Mouse (Mus musculus): ENCODE results near the gene H2-Q4. TPM values are rescaled to one million over a fixed set of nuclear protein-coding genes. Genes with fewer than 3 reads are reported as not detected.
"Not testable (repeated sequence)": the region's sequence is repeated elsewhere in the genome, so short reads cannot be mapped to it uniquely, and the experiment has no call there.

Gene H2-Q4
- polyA plus RNA-seq, 1 experiment from 2014 or later = 0.60 TPM

DNA sequence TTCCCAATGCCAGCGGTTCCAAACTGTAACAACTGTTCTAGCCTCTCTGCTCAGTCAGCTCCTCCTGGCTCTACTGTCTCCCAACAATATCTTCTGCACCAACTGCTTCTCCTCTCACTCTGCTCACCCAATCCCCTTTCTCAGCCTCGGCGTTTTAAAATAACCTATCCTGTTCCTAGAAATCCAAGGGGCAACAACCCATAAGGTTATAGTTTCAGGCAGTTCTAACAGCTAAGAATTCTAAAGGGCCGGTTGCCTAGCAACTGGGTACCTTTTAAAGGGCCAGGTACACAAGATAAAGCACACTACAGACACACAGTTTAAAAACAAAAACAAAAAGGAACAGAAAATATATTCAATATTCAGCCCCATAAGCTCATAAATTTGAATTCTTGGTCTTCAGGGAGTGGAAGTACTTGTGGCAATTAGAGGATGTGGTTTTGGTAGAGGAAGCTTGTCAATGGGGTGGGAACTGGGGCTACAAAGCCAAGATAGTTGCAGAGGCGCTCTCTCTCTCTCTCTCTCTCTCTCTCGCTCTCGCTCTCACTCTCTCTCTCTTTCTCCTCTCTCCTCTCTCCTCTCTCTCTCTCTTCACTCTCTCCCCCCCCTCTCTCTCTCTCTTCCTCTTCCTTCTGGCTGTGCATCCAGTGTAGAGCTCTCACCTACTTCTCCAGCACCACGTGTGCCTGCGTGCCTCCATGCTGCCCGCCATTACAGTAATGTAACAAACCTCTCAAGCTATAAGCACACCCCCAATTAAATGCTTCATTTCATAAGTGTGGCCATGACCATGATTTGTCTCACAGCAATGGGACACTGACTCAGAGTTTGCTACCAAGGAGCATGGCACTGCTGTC lies 36.1 kb downstream of the H2-Q4 start:
- not testable (repeated sequence) for H3K4me1 ChIP-seq (ENCODE audit: control insufficient read depth, insufficient read depth, low read length); H3K27me3 ChIP-seq (replicated peaks; ENCODE audit: control insufficient read depth, insufficient read depth, low read length); DNase-seq (ENCODE audit: low spot score); H3K4me2 ChIP-seq (ENCODE audit: low read length); H3K9me3 ChIP-seq (replicated peaks; ENCODE audit: control insufficient read depth, low read length); H3K4me3 ChIP-seq (ENCODE audit: low read depth, low read length); H3K27ac ChIP-seq (ENCODE audit: low read depth, low read length); H3K36me3 ChIP-seq (ENCODE audit: control insufficient read depth, insufficient read depth, low read length); H3K9ac ChIP-seq (ENCODE audit: low read length)
- peak; percentile 44; the same call in 1 of the 2 replicates for ATAC-seq
- WGBS = 65% methylated on average over 3 of the region's 10 CpGs

DNA sequence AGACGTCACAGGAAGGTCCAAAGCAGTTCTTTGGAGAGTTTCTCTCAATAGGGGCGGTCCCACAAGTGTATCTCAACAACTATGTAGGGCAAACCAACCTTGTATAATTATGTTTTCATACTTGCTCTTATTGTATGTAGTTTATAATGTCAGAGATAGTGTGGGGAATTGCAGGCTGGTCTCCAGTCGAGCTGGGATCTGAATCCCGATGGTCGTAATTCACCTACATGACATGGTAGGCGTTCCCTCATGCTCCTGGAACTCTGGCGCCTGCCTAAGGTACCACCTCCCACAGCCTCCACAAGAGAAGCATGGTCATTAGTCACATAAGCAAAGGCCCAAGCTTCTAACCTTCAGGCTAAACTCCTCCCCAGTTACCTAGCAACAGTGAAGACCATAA lies 39.4 kb downstream of the H2-Q4 start:
- Histone ChIP-seq H3K4me3 (ENCODE audit: low read depth, low read length) (no peak overlapping the region), H3K4me2 (ENCODE audit: low read length) (no peak overlapping the region), H3K9me3 (replicated peaks; ENCODE audit: control insufficient read depth, low read length) (no peaks in the 10 kb centered on the region), H3K4me1 (ENCODE audit: control insufficient read depth, insufficient read depth, low read length) (no peaks in the 10 kb centered on the region), H3K9ac (ENCODE audit: low read length) (no peak overlapping the region), H3K36me3 (ENCODE audit: control insufficient read depth, insufficient read depth, low read length) (no peaks in the 10 kb centered on the region), H3K27me3 (replicated peaks; ENCODE audit: control insufficient read depth, insufficient read depth, low read length) (no peaks in the 10 kb centered on the region), H3K27ac (ENCODE audit: low read depth, low read length) (no peak overlapping the region)
- DNase-seq (ENCODE audit: low spot score) = no peak
- ATAC-seq = no peak
- WGBS = 83% methylated on average over 7 of the region's 7 CpGs

- not testable (repeated sequence) for H3K4me1 ChIP-seq (ENCODE audit: control insufficient read depth, insufficient read depth, low read length); H3K27ac ChIP-seq (ENCODE audit: low read depth, low read length); H3K4me2 ChIP-seq (ENCODE audit: low read length); H3K27me3 ChIP-seq (replicated peaks; ENCODE audit: control insufficient read depth, insufficient read depth, low read length); H3K9me3 ChIP-seq (replicated peaks; ENCODE audit: control insufficient read depth, low read length); H3K9ac ChIP-seq (ENCODE audit: low read length); ATAC-seq; DNase-seq (ENCODE audit: low spot score); H3K4me3 ChIP-seq (ENCODE audit: low read depth, low read length); H3K36me3 ChIP-seq (ENCODE audit: control insufficient read depth, insufficient read depth, low read length)
- WGBS = 66% methylated on average over 4 of the region's 4 CpGs
Measured at GRCm38 (mm10) chr17:35419564-35419963, 40.1 kb downstream of the H2-Q4 start.

DNA sequence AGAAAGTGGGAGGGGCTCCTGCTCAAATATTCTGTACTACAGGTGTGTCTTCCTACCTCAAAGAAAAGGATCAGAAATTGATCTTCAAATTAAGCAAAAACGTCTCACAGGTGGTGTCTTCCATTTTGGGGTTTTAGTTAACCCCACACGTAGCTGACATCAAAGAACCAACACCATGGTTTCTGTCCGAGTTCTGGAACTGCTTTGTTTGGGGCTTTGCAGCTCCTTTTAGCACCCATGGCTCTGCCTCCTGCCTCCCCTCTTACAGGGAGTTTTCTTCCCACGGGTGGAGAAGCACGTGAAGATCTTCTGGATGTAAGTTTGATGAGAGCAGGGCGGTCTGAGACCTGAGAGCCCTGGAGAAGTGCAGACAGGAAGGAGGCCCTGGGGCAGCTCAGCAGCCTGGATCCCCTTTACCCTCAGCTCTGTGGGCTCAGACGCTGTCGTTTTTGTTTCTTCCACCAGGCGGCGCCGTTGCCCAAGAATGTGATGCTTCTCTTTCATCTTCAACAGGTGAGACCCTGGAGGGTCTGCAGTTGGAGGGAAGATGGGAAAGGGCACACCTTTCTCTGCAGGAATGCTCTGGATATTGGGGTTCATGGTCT lies 40.9 kb downstream of the H2-Q4 start:
- not testable (repeated sequence) for H3K9me3 ChIP-seq (replicated peaks; ENCODE audit: control insufficient read depth, low read length); H3K4me2 ChIP-seq (ENCODE audit: low read length); H3K27me3 ChIP-seq (replicated peaks; ENCODE audit: control insufficient read depth, insufficient read depth, low read length); ATAC-seq; H3K4me1 ChIP-seq (ENCODE audit: control insufficient read depth, insufficient read depth, low read length); H3K27ac ChIP-seq (ENCODE audit: low read depth, low read length); H3K4me3 ChIP-seq (ENCODE audit: low read depth, low read length); H3K36me3 ChIP-seq (ENCODE audit: control insufficient read depth, insufficient read depth, low read length); H3K9ac ChIP-seq (ENCODE audit: low read length)
- WGBS = 16% methylated on average over 11 of the region's 11 CpGs
- DNase-seq (ENCODE audit: low spot score) = peak; percentile 37

DNA sequence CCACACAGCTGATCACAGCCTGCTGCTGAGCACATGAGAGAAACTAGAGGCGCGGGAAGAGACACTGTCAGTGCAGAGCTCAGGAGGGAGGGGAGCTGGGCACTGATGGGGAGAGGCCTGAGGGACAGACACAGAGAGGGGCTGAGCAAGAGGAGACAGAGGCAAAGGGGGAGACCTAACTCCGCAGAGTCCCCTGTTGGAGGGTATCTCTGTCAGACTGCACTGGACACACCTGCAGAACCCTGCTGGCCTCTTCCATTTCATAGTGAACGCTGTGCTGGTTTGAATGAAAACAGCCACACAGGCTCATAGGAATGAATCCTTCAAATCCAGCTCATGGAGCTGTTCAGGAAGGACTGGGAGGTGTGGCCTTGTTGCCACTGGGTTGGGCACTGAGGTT lies 41.9 kb downstream of the H2-Q4 start:
- ATAC-seq; DNase-seq (ENCODE audit: low spot score): not testable (repeated sequence)

GRCm38 (mm10) chr17:35422360-35422759 lies 42.9 kb downstream of the H2-Q4 start:
- H3K4me3 ChIP-seq (ENCODE audit: low read depth, low read length); H3K27ac ChIP-seq (ENCODE audit: low read depth, low read length); H3K9me3 ChIP-seq (replicated peaks; ENCODE audit: control insufficient read depth, low read length); H3K27me3 ChIP-seq (replicated peaks; ENCODE audit: control insufficient read depth, insufficient read depth, low read length); H3K36me3 ChIP-seq (ENCODE audit: control insufficient read depth, insufficient read depth, low read length); H3K4me1 ChIP-seq (ENCODE audit: control insufficient read depth, insufficient read depth, low read length); H3K4me2 ChIP-seq (ENCODE audit: low read length); H3K9ac ChIP-seq (ENCODE audit: low read length); DNase-seq (ENCODE audit: low spot score); ATAC-seq: not testable (repeated sequence)
- 90% methylated on average over 5 of the region's 5 CpGs for WGBS

More for the DNA sequence above, 41.9 kb downstream of the H2-Q4 start:
- H3K27me3 ChIP-seq (replicated peaks; ENCODE audit: control insufficient read depth, insufficient read depth, low read length); H3K36me3 ChIP-seq (ENCODE audit: control insufficient read depth, insufficient read depth, low read length); H3K4me3 ChIP-seq (ENCODE audit: low read depth, low read length); H3K9me3 ChIP-seq (replicated peaks; ENCODE audit: control insufficient read depth, low read length); H3K27ac ChIP-seq (ENCODE audit: low read depth, low read length); H3K4me2 ChIP-seq (ENCODE audit: low read length); H3K9ac ChIP-seq (ENCODE audit: low read length); H3K4me1 ChIP-seq (ENCODE audit: control insufficient read depth, insufficient read depth, low read length): not testable (repeated sequence)
- WGBS = 86% methylated on average over 4 of the region's 4 CpGs

DNA sequence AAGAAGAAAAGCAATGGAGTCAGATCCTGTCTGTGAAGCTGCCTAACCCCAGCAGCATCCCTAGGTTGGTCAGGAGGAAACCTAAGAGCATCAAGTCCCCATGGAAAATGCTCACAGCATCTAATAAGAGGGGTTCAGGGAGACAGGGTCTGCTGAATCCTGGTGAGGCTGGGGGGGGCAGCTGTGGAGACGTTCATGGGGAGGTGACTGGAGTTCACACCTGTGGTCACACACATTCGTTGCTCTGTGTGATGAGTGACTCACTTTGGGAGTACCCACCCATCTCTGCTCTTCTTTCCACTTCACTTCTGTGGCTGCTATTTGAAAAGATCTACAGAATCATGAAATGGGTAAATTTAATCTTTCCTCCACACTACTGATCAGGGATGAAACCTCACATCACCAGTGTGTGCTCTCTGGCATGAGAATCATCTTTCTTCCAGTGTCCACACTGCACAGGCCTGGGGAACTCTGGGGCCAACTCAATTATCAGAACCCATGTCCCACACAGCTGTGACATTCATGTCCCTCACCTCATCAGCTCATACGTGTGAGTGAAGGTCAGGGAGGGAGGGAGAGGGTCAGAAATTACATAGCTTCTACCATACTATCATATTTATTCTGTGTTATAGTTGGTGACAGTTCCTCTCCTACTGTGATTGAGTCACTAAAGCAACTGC lies 43.9 kb downstream of the H2-Q4 start:
- H3K4me1 ChIP-seq (ENCODE audit: control insufficient read depth, insufficient read depth, low read length); H3K9me3 ChIP-seq (replicated peaks; ENCODE audit: control insufficient read depth, low read length); H3K4me3 ChIP-seq (ENCODE audit: low read depth, low read length); ATAC-seq; H3K4me2 ChIP-seq (ENCODE audit: low read length); H3K27me3 ChIP-seq (replicated peaks; ENCODE audit: control insufficient read depth, insufficient read depth, low read length); H3K9ac ChIP-seq (ENCODE audit: low read length); DNase-seq (ENCODE audit: low spot score); H3K27ac ChIP-seq (ENCODE audit: low read depth, low read length); H3K36me3 ChIP-seq (ENCODE audit: control insufficient read depth, insufficient read depth, low read length): not testable (repeated sequence)
- WGBS = 78% methylated on average over 3 of the region's 3 CpGs

DNA sequence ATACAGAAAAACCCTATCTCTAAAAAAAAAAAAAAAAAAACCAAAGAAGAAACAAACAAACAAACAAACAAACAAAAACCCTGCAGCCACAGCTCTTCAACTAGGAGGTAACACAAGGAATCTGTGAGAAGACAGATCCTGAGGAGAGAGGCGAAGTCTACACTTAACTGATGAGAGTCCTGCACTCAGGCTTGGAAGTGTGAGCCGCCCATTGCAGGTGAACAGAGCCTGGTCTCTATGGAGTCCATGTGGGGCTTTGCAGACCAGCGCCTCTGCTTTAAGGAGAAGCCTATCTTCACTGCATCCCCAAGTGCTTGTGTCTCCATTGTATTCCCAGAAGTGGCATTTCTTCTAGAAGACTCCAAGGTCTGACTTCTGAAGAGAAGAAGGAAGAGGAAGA lies 44.7 kb downstream of the H2-Q4 start:
- not testable (repeated sequence) for H3K27me3 ChIP-seq (replicated peaks; ENCODE audit: control insufficient read depth, insufficient read depth, low read length); H3K4me2 ChIP-seq (ENCODE audit: low read length); H3K36me3 ChIP-seq (ENCODE audit: control insufficient read depth, insufficient read depth, low read length); H3K4me1 ChIP-seq (ENCODE audit: control insufficient read depth, insufficient read depth, low read length); DNase-seq (ENCODE audit: low spot score); H3K9ac ChIP-seq (ENCODE audit: low read length); ATAC-seq; H3K27ac ChIP-seq (ENCODE audit: low read depth, low read length); H3K9me3 ChIP-seq (replicated peaks; ENCODE audit: control insufficient read depth, low read length); H3K4me3 ChIP-seq (ENCODE audit: low read depth, low read length)
- WGBS = 85% methylated on average over 3 of the region's 3 CpGs

Data from forebrain, embryonic 14.5 days (tissue).